Mouse (Mus musculus) heart, postnatal 0 days (tissue): ENCODE measurements around the gene Rab25. TPM values are rescaled to one million over a fixed set of nuclear protein-coding genes. Genes with fewer than 3 reads are reported as not detected.

Experiments
- ATAC-seq: fragments of 200-750 bp; cut with Nextera tagmentation; 2 replicates; pipeline ENCODE4 v1.8.0; 2017; ENCODE audit warnings: low read depth, moderate number of reproducible peaks, moderate library complexity; ENCODE audit not compliant: insufficient read depth
- DNase-seq: peaks from one replicate; pipeline ENCODE4 v3.0.0-alpha.2; 2016; ENCODE audit warnings: low spot score
- H3K27ac ChIP-seq: fragments of 300-500 bp; sonication (generic); 2 replicates; pipeline ENCODE4 v1.5.1; 2014; ENCODE audit warnings: low read depth, mild to moderate bottlenecking
- H3K27me3 ChIP-seq: fragments of 300-500 bp; sonication (generic); 2 replicates; pipeline ENCODE4 v1.6.1; 2014; ENCODE audit warnings: low read length, mixed read lengths; ENCODE audit not compliant: control insufficient read depth, insufficient read depth
- H3K36me3 ChIP-seq: fragments of 300-500 bp; sonication (generic); replicated peaks from 2 replicates; pipeline ENCODE4 v1.6.1; 2014; ENCODE audit warnings: low read length, mixed read lengths; ENCODE audit not compliant: control insufficient read depth, insufficient read depth
- H3K4me1 ChIP-seq: fragments of 300-500 bp; sonication (generic); 2 replicates; pipeline ENCODE4 v1.6.1; 2014; ENCODE audit warnings: antibody characterized with exemption; ENCODE audit not compliant: control insufficient read depth, insufficient read depth
- H3K4me2 ChIP-seq: fragments of 300-500 bp; sonication (generic); 2 replicates; pipeline ENCODE4 v1.6.1; 2014; ENCODE audit warnings: low read depth, mild to moderate bottlenecking, low read length, moderate library complexity
- H3K4me3 ChIP-seq: fragments of 300-500 bp; sonication (generic); 2 replicates; pipeline ENCODE4 v1.5.1; 2014; ENCODE audit warnings: low read depth, low read length
- H3K9ac ChIP-seq: fragments of 300-500 bp; sonication (generic); replicated peaks from 2 replicates; pipeline ENCODE4 v1.6.1; 2014; ENCODE audit warnings: low read depth, low read length, mixed read lengths
- H3K9me3 ChIP-seq: fragments of 300-500 bp; sonication (generic); replicated peaks from 2 replicates; pipeline ENCODE4 v1.6.1; 2016; ENCODE audit warnings: low read length; ENCODE audit not compliant: control insufficient read depth
- CTCF ChIP-seq: IDR thresholded peaks from 2 replicates; pipeline ENCODE4 v1.5.1; 2016; ENCODE audit warnings: antibody characterized with exemption, control low read depth, low read depth
- EP300 ChIP-seq: IDR thresholded peaks from 2 replicates; pipeline ENCODE4 v1.6.1; 2016; ENCODE audit warnings: antibody characterized with exemption, low read depth
- WGBS: fragments of 180-500 bp; shearing (Covaris S2); extraction: QIAGEN DNeasy Blood & Tissue Kit; methylation state at CpG from one replicate; pipeline ENCODE4 v1.1.7; 2014; 5-methylcytosine and 5-hydroxymethylcytosine counted together
- microRNA counts: library from miRNA; unstranded; fragments of <30 nt; microRNA quantifications from one replicate; lab custom pipeline; 2015
- microRNA-seq: library from miRNA; unstranded; fragments of <30 nt; microRNA quantifications from one replicate; pipeline ENCODE4, GENCODE M21; 2016
- polyA plus RNA-seq: library from polyadenylated mRNA; unstranded; fragments of >200 nt; fragmentation: Nextera tagmentation; extraction: Ambion mirVana; gene quantifications from 2 replicates; pipeline ENCODE4 v1.2.1, GENCODE M21; 2015
- total RNA-seq: library from RNA; depleted of rRNA; stranded (reverse); fragments of >200 nt; gene quantifications from 2 replicates; pipeline ENCODE4 v1.2.3, GENCODE M21; 2014; ENCODE audit warnings: low replicate concordance; rRNA removed

Gene Rab25
- total and polyA plus RNA-seq, 2 experiments from 2014 or later = 2.5 TPM; not detected in 1

DNA sequence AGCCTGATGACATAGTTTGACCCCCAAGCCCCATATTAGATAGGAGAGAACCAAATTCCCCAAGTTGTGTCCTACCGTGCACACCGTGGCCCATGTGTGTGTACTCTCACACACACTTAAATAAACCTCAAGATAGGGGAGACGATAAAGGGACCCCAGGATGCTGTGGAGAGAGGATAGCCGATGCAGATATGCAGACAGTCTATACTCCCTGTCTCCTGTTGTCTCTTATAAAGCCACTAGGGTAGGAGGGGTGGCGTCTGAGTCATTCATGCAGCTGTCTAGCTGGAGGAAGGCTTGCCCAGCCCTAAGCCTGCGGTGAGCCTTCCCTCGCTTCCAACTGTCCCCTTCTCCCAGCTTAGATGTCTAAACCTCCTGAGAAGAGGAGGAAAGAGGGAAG lies 48.0 kb downstream of the Rab25 start:
- TF ChIP-seq CTCF (no peak), EP300 (no peak)
- DNase-seq (no peak), ATAC-seq (no peak)
- H3K9ac ChIP-seq = no peak overlapping the region
- no peaks in the 10 kb centered on the region for H3K9me3 ChIP-seq
- H3K27ac ChIP-seq = 0 out of 2 replicates have a peak overlapping the region, but pooled peaks have one; percentile 6
- H3K4me1 ChIP-seq = peaks cover 45% of the 10 kb centered on the region
- H3K27me3 ChIP-seq = no peaks in the 10 kb centered on the region
- peak overlapping the region; percentile 91; the same call in 1 of the 2 replicates for H3K4me3 ChIP-seq
- WGBS = 68% methylated on average over 7 of the region's 7 CpGs
- H3K36me3 ChIP-seq = peaks cover 7% of the 10 kb centered on the region
- peak overlapping the region; percentile 97 for H3K4me2 ChIP-seq

DNA sequence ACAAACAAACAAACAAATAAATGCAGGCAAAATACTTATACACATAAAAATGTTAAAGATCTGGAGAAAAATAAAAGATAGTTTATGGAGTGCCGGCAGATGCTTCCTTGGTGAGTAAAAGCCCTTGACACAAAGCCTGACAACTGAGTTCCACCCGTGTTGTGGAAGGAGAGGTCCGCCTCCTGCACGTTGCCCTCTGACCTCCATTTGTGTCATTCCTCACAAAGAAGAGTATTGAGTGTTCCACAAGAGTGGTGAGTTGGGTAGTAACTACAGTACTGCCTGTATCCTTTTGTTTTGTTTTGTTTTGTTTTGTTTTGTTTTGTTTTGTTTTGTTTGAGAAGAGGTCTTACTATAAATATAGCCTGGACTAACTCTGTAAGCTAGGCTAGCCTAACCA lies 48.5 kb downstream of the Rab25 start:
- no peaks in the 10 kb centered on the region for H3K27me3 ChIP-seq
- H3K4me3 ChIP-seq = no peak overlapping the region
- no peak overlapping the region for H3K9ac ChIP-seq
- H3K4me1 ChIP-seq = peaks cover 51% of the 10 kb centered on the region
- ATAC-seq = no peak
- no peak overlapping the region for H3K27ac ChIP-seq
- H3K9me3 ChIP-seq = no peaks in the 10 kb centered on the region
- 80% methylated on average over 4 of the region's 4 CpGs for WGBS
- no peak overlapping the region for H3K4me2 ChIP-seq
- H3K36me3 ChIP-seq = peaks cover 7% of the 10 kb centered on the region
- TF ChIP-seq EP300 = no peak
- TF ChIP-seq CTCF = no peak
- DNase-seq = no peak

GRCm38 (mm10) chr3:88495741-88496415 lies 52.2 kb downstream of the Rab25 start:
- Histone ChIP-seq H3K9me3 (no peaks in the 10 kb centered on the region), H3K4me3 (no peak overlapping the region), H3K9ac (0 out of 2 replicates have a peak overlapping the region, but pooled peaks have one; percentile 18), H3K27ac (peak overlapping the region; percentile 94), H3K4me1 (peaks cover 50% of the 10 kb centered on the region), H3K36me3 (peaks cover 7% of the 10 kb centered on the region), H3K4me2 (peak overlapping the region; percentile 9; the same call in 1 of the 2 replicates), H3K27me3 (no peaks in the 10 kb centered on the region)
- TF ChIP-seq EP300 (no peak), CTCF (no peak)
- DNase-seq (no peak), ATAC-seq (no peak)
- 43% methylated on average over 10 of the region's 10 CpGs for WGBS

DNA sequence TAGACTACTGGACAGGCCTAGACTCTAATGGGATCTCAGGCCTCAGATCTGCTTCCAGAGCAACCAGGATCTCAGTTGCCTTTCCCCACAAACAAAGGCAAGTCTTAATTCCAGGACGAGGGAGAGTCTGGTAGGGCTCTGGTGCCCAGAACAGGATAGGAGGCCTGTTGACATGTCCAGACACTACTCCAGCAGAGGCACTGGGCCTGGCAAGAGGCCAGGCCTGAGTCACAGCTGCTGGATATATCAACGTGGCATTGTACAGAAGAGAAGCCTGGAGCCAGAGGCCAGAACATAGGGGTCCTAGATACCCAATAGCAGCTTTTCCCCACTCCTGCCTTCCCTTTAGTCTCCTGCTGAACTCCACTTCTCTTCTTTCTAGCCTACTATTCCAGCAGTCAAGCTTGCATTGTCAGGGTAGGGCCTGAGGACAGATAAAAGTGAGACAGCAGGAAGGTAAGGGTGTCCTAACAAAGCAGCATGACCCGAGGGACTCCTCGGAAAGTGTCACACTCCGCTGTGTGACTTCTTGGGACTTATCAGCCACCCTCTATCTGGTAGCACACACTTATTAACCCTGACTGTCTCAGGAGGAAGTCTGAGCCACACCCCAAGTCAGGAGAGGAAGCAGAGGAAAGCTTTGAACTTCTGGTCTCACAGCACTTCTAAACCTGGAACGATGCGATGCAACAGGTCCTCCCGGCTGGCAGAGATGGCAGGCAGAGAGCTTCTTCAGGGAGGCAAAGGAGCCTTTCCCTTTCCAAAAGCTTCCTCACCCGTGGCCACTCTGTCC lies 53.1 kb downstream of the Rab25 start:
- peak; percentile 37 for ATAC-seq
- 15% methylated on average over 9 of the region's 9 CpGs for WGBS
- peaks cover 50% of the 10 kb centered on the region for H3K4me1 ChIP-seq

GRCm38 (mm10) chr3:88493706-88494582 lies 54.2 kb downstream of the Rab25 start:
- 54% methylated on average over 11 of the region's 11 CpGs for WGBS
- no peak for DNase-seq
- H3K4me1 ChIP-seq = peaks cover 60% of the 10 kb centered on the region

More for the DNA sequence above, 53.1 kb downstream of the Rab25 start:
- TF ChIP-seq EP300 (no peak), CTCF (no peak)
- peak overlapping the region; percentile 18; the same call in 1 of the 2 replicates for H3K9ac ChIP-seq
- no peak overlapping the region for H3K4me3 ChIP-seq
- no peaks in the 10 kb centered on the region for H3K9me3 ChIP-seq
- peak; percentile 82 for DNase-seq
- H3K4me2 ChIP-seq = peak overlapping the region; percentile 9; the same call in 1 of the 2 replicates
- H3K36me3 ChIP-seq = peaks cover 7% of the 10 kb centered on the region
- H3K27me3 ChIP-seq = no peaks in the 10 kb centered on the region
- H3K27ac ChIP-seq = peak overlapping the region; percentile 94

More at GRCm38 (mm10) chr3:88493706-88494582, 54.2 kb downstream of the Rab25 start:
- TF ChIP-seq CTCF = no peak
- no peak for TF ChIP-seq EP300
- Histone ChIP-seq H3K9ac (no peak overlapping the region), H3K27me3 (no peaks in the 10 kb centered on the region), H3K4me2 (peak overlapping the region; percentile 63; the same call in 1 of the 2 replicates), H3K27ac (peak overlapping the region; percentile 94), H3K36me3 (peaks cover 7% of the 10 kb centered on the region), H3K9me3 (no peaks in the 10 kb centered on the region), H3K4me3 (no peak overlapping the region)
- no peak for ATAC-seq

MicroRNAs within 50 kb of the gene (microRNA counts, 519-probe panel; counts per million panel counts)
- microRNA mmu-miR-1905 (lab: Ali Mortazavi, UCI) = not detected

Small RNAs within 50 kb of the gene (microRNA-seq; reads per million reads assigned to microRNA genes)
- gene Mir1905 = not detected

Other genes starting within 250 kb of the Rab25 start
- 75.1 and 156 TPM in 2 replicates for gene Glmp, start 223.3 kb downstream of the Rab25 start, total RNA-seq
- 129 and 143 TPM in 2 replicates for gene Glmp, start 223.3 kb downstream of the Rab25 start, polyA plus RNA-seq
- 0.27 and 3.7 TPM in 2 replicates for gene Tmem79, start 212.2 kb downstream of the Rab25 start, total RNA-seq
- gene Tmem79, start 212.2 kb downstream of the Rab25 start, polyA plus RNA-seq = 1.3 and 1.6 TPM in 2 replicates
- 54.3 and 60.8 TPM in 2 replicates for gene Smg5, start 212.0 kb downstream of the Rab25 start, total RNA-seq
- 25.1 TPM in 2 replicates for gene Smg5, start 212.0 kb downstream of the Rab25 start, polyA plus RNA-seq
- gene Paqr6, start 183.7 kb downstream of the Rab25 start, total RNA-seq = not detected in 2 replicates
- gene Paqr6, start 183.7 kb downstream of the Rab25 start, polyA plus RNA-seq = 1.2 and 1.7 TPM in 2 replicates
- gene Bglap3, start 175.6 kb downstream of the Rab25 start, total RNA-seq = not detected in 2 replicates
- not detected in 2 replicates for gene Bglap3, start 175.6 kb downstream of the Rab25 start, polyA plus RNA-seq
- not detected in 2 replicates for gene Bglap2, start 169.6 kb downstream of the Rab25 start, total RNA-seq
- not detected in 2 replicates for gene Bglap2, start 169.6 kb downstream of the Rab25 start, polyA plus RNA-seq
- gene Bglap, start 163.8 kb downstream of the Rab25 start, total RNA-seq = not detected in 2 replicates
- not detected in 2 replicates for gene Bglap, start 163.8 kb downstream of the Rab25 start, polyA plus RNA-seq
- 86.0 and 116 TPM in 2 replicates for gene Pmf1, start 138.0 kb downstream of the Rab25 start, total RNA-seq
- 62.9 and 65.8 TPM in 2 replicates for gene Pmf1, start 138.0 kb downstream of the Rab25 start, polyA plus RNA-seq
- gene Slc25a44, start 123.2 kb downstream of the Rab25 start, total RNA-seq = 17.2 and 25.4 TPM in 2 replicates
- 9.6 and 9.7 TPM in 2 replicates for gene Slc25a44, start 123.2 kb downstream of the Rab25 start, polyA plus RNA-seq
- gene Sema4a, start 87.1 kb downstream of the Rab25 start, total RNA-seq = 2.0 and 2.1 TPM in 2 replicates
- 0.93 and 1.0 TPM in 2 replicates for gene Sema4a, start 87.1 kb downstream of the Rab25 start, polyA plus RNA-seq
- 156 and 210 TPM in 2 replicates for gene Lmna, start 38.3 kb downstream of the Rab25 start, total RNA-seq
- 109 and 122 TPM in 2 replicates for gene Lmna, start 38.3 kb downstream of the Rab25 start, polyA plus RNA-seq
- gene Mex3a, start 15.9 kb downstream of the Rab25 start, total RNA-seq = 6.0 and 9.7 TPM in 2 replicates
- 2.6 and 2.7 TPM in 2 replicates for gene Mex3a, start 15.9 kb downstream of the Rab25 start, polyA plus RNA-seq
- 3.6 and 34.6 TPM in 2 replicates for gene Lamtor2, start 4.8 kb upstream of the Rab25 start, total RNA-seq
- gene Lamtor2, start 4.8 kb upstream of the Rab25 start, polyA plus RNA-seq = 131 and 136 TPM in 2 replicates
- gene Ubqln4, start 5.5 kb upstream of the Rab25 start, total RNA-seq = 74.9 and 82.4 TPM in 2 replicates
- gene Ubqln4, start 5.5 kb upstream of the Rab25 start, polyA plus RNA-seq = 18.3 and 19.0 TPM in 2 replicates
- gene Ssr2, start 27.6 kb upstream of the Rab25 start, total RNA-seq = 246 and 286 TPM in 2 replicates
- gene Ssr2, start 27.6 kb upstream of the Rab25 start, polyA plus RNA-seq = 144 and 146 TPM in 2 replicates
- gene Arhgef2, start 57.7 kb upstream of the Rab25 start, total RNA-seq = 81.1 and 146 TPM in 2 replicates
- 52.2 and 56.1 TPM in 2 replicates for gene Arhgef2, start 57.7 kb upstream of the Rab25 start, polyA plus RNA-seq
- gene Rxfp4, start 104.8 kb upstream of the Rab25 start, total RNA-seq = not detected in 2 replicates
- gene Rxfp4, start 104.8 kb upstream of the Rab25 start, polyA plus RNA-seq = not detected in 2 replicates
- 96.2 and 102 TPM in 2 replicates for gene Khdc4, start 137.5 kb upstream of the Rab25 start, total RNA-seq
- 44.4 and 46.2 TPM in 2 replicates for gene Khdc4, start 137.5 kb upstream of the Rab25 start, polyA plus RNA-seq
- 65.8 and 82.6 TPM in 2 replicates for gene Rit1, start 168.5 kb upstream of the Rab25 start, total RNA-seq
- gene Rit1, start 168.5 kb upstream of the Rab25 start, polyA plus RNA-seq = 85.4 and 119 TPM in 2 replicates
- 3.5 and 13.4 TPM in 2 replicates for gene Syt11, start 226.9 kb upstream of the Rab25 start, total RNA-seq
- 3.2 and 4.7 TPM in 2 replicates for gene Syt11, start 226.9 kb upstream of the Rab25 start, polyA plus RNA-seq